Mouse (Mus musculus) heart, postnatal 0 days (tissue): ENCODE data around the gene Cacna1f. TPM values are rescaled to one million over a fixed set of nuclear protein-coding genes. Genes with fewer than 3 reads are reported as not detected.
A peak's percentile ranks its signal among the peaks of the same experiment; 100 is the strongest.

ENCODE experiments used
- ATAC-seq: fragments of 200-750 bp; cut with Nextera tagmentation; 2 replicates; pipeline ENCODE4 v1.8.0; 2017; ENCODE audit warnings: low read depth, moderate number of reproducible peaks, moderate library complexity; ENCODE audit not compliant: insufficient read depth
- DNase-seq: peaks from one replicate; pipeline ENCODE4 v3.0.0-alpha.2; 2016; ENCODE audit warnings: low spot score
- H3K27ac ChIP-seq: fragments of 300-500 bp; sonication (generic); 2 replicates; pipeline ENCODE4 v1.5.1; 2014; ENCODE audit warnings: low read depth, mild to moderate bottlenecking
- H3K27me3 ChIP-seq: fragments of 300-500 bp; sonication (generic); 2 replicates; pipeline ENCODE4 v1.6.1; 2014; ENCODE audit warnings: low read length, mixed read lengths; ENCODE audit not compliant: control insufficient read depth, insufficient read depth
- H3K36me3 ChIP-seq: fragments of 300-500 bp; sonication (generic); replicated peaks from 2 replicates; pipeline ENCODE4 v1.6.1; 2014; ENCODE audit warnings: low read length, mixed read lengths; ENCODE audit not compliant: control insufficient read depth, insufficient read depth
- H3K4me1 ChIP-seq: fragments of 300-500 bp; sonication (generic); 2 replicates; pipeline ENCODE4 v1.6.1; 2014; ENCODE audit warnings: antibody characterized with exemption; ENCODE audit not compliant: control insufficient read depth, insufficient read depth
- H3K4me2 ChIP-seq: fragments of 300-500 bp; sonication (generic); 2 replicates; pipeline ENCODE4 v1.6.1; 2014; ENCODE audit warnings: low read depth, mild to moderate bottlenecking, low read length, moderate library complexity
- H3K4me3 ChIP-seq: fragments of 300-500 bp; sonication (generic); 2 replicates; pipeline ENCODE4 v1.5.1; 2014; ENCODE audit warnings: low read depth, low read length
- H3K9ac ChIP-seq: fragments of 300-500 bp; sonication (generic); replicated peaks from 2 replicates; pipeline ENCODE4 v1.6.1; 2014; ENCODE audit warnings: low read depth, low read length, mixed read lengths
- H3K9me3 ChIP-seq: fragments of 300-500 bp; sonication (generic); replicated peaks from 2 replicates; pipeline ENCODE4 v1.6.1; 2016; ENCODE audit warnings: low read length; ENCODE audit not compliant: control insufficient read depth
- CTCF ChIP-seq: IDR thresholded peaks from 2 replicates; pipeline ENCODE4 v1.5.1; 2016; ENCODE audit warnings: antibody characterized with exemption, control low read depth, low read depth
- EP300 ChIP-seq: IDR thresholded peaks from 2 replicates; pipeline ENCODE4 v1.6.1; 2016; ENCODE audit warnings: antibody characterized with exemption, low read depth
- WGBS: fragments of 180-500 bp; shearing (Covaris S2); extraction: QIAGEN DNeasy Blood & Tissue Kit; methylation state at CpG from one replicate; pipeline ENCODE4 v1.1.7; 2014; 5-methylcytosine and 5-hydroxymethylcytosine counted together
- polyA plus RNA-seq: library from polyadenylated mRNA; unstranded; fragments of >200 nt; fragmentation: Nextera tagmentation; extraction: Ambion mirVana; gene quantifications from 2 replicates; pipeline ENCODE4 v1.2.1, GENCODE M21; 2015
- total RNA-seq: library from RNA; depleted of rRNA; stranded (reverse); fragments of >200 nt; gene quantifications from 2 replicates; pipeline ENCODE4 v1.2.3, GENCODE M21; 2014; ENCODE audit warnings: low replicate concordance

Cacna1f gene
- total and polyA plus RNA-seq, 2 experiments from 2014 or later = not detected

DNA sequence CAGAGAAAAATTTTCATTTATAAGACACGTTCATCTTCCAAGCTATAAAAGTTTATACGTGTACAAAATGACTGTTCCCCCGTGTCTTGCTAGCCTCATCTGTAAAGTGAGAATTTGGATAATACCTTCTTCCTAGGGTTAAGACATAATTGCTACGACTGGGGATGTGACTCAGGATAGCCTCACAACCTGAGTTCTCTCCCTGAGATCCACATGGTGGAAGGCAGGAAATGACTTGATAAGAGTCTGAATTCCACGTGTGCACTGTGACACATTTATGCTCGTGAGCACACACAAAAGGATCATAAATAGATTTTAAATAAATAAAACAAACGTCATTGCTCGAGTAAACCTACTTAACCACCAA is 1.3 kb upstream of the Cacna1f start:
- no peaks in the 10 kb centered on the region for H3K36me3 ChIP-seq
- DNase-seq (no peak), ATAC-seq (no peak)
- H3K27ac ChIP-seq = no peak overlapping the region
- H3K4me1 ChIP-seq = no peaks in the 10 kb centered on the region
- H3K9me3 ChIP-seq = no peaks in the 10 kb centered on the region
- no peaks in the 10 kb centered on the region for H3K27me3 ChIP-seq
- H3K4me3 ChIP-seq = peak overlapping the region; percentile 54; the same call in 1 of the 2 replicates
- WGBS = 38% methylated on average over 8 of the region's 8 CpGs
- no peak overlapping the region for H3K9ac ChIP-seq
- no peak overlapping the region for H3K4me2 ChIP-seq
- TF ChIP-seq EP300 = no peak
- no peak for TF ChIP-seq CTCF

DNA sequence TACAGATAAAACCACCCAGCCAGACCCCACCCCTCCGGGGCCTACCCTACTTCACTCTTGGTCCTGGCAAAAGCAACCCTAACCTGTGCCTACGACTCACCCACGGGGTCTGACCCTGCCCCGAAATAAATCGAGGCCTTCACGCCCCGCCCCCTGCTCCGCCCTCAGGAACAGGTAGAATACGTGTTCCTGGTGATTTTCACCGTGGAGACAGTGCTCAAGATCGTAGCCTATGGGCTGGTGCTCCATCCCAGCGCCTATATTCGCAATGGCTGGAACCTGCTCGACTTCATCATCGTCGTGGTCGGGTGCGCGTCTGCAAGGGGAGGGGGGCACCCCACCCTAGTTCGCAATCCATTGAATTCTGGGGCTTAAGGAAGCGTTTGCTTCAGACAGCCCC is 3.2 kb downstream of the Cacna1f start:
- Histone ChIP-seq H3K27me3 (no peaks in the 10 kb centered on the region), H3K9ac (no peak overlapping the region), H3K4me1 (no peaks in the 10 kb centered on the region), H3K9me3 (no peaks in the 10 kb centered on the region), H3K27ac (no peak overlapping the region), H3K4me3 (peak overlapping the region; percentile 33), H3K4me2 (peak overlapping the region; percentile 60), H3K36me3 (no peaks in the 10 kb centered on the region)
- 22% methylated on average over 21 of the region's 21 CpGs for WGBS
- TF ChIP-seq EP300 = no peak
- TF ChIP-seq CTCF = no peak
- DNase-seq (no peak), ATAC-seq (no peak)

DNA sequence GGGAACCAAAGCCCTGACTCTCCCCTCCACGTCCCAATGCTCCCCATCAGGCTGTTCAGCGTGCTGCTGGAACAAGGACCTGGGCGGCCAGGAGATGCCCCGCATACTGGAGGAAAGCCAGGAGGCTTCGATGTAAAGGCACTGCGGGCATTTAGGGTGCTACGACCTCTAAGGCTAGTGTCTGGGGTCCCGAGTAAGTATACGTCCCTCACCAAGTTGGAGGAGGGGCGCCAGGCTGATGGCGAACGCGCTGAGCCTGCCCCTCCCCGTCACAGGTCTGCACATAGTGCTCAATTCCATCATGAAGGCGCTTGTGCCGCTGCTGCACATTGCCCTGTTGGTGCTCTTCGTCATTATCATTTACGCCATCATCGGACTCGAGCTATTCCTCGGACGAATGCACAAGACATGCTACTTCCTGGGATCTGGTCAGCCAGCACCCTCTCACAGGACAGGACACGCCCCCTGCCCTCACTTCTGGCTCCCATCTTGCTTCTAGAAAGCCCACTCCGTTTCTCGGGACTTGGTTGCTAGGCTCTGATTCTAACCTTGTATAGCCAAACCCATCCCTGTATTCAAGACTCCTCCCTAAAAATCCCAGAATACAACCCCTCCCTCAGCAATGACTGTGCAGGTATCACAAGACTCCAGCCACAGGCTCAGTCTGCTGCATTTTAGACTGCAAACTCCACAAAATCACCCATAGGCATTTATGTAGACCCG is 3.8 kb downstream of the Cacna1f start:
- no peak for ATAC-seq
- DNase-seq = no peak
- peak overlapping the region; percentile 60 for H3K4me2 ChIP-seq
- no peaks in the 10 kb centered on the region for H3K9me3 ChIP-seq
- no peak overlapping the region for H3K9ac ChIP-seq
- WGBS = 28% methylated on average over 26 of the region's 26 CpGs
- H3K27ac ChIP-seq = no peak overlapping the region
- H3K36me3 ChIP-seq = no peaks in the 10 kb centered on the region
- peak overlapping the region; percentile 33 for H3K4me3 ChIP-seq
- no peaks in the 10 kb centered on the region for H3K4me1 ChIP-seq
- no peaks in the 10 kb centered on the region for H3K27me3 ChIP-seq
- no peak for TF ChIP-seq EP300
- no peak for TF ChIP-seq CTCF

GRCm38 (mm10) chrX:7617889-7618551 is 11.1 kb downstream of the Cacna1f start:
- Histone ChIP-seq H3K4me1 (no peaks in the 10 kb centered on the region), H3K36me3 (no peaks in the 10 kb centered on the region), H3K9me3 (no peaks in the 10 kb centered on the region), H3K27ac (no peak overlapping the region), H3K9ac (no peak overlapping the region), H3K27me3 (no peaks in the 10 kb centered on the region), H3K4me2 (no peak overlapping the region), H3K4me3 (no peak overlapping the region)
- TF ChIP-seq EP300 (no peak), CTCF (no peak)
- 67% methylated on average over 12 of the region's 12 CpGs for WGBS
- ATAC-seq (no peak), DNase-seq (no peak)

DNA sequence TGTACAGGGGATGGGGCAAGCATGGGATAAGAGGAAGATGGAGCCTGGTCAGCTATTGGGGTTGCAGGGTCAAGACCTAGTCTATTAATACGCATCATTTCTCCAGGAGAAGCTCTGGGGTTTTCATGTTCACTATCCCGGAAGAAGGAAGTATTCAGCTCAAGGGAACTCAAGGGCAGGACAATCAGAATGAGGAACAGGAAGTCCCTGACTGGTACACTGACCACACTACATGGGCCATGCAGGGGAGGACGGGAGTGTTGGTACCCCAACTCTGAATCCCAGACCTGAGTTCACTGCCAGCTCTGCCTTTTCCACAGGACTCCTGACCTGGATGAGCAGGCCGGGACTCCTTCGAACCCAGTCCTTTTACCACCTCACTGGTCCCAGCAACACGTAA is 25.7 kb downstream of the Cacna1f start:
- no peak overlapping the region for H3K27ac ChIP-seq
- no peak for DNase-seq
- H3K9ac ChIP-seq = no peak overlapping the region
- no peaks in the 10 kb centered on the region for H3K9me3 ChIP-seq
- H3K4me2 ChIP-seq = no peak overlapping the region
- no peak for ATAC-seq
- H3K36me3 ChIP-seq = no peaks in the 10 kb centered on the region
- TF ChIP-seq CTCF (no peak), EP300 (no peak)
- H3K27me3 ChIP-seq = no peaks in the 10 kb centered on the region
- 84% methylated on average over 6 of the region's 6 CpGs for WGBS
- H3K4me1 ChIP-seq = no peaks in the 10 kb centered on the region
- no peak overlapping the region for H3K4me3 ChIP-seq
